28 mouse cellular contexts compared by ENCODE assay signal in the genomic region with DNA sequence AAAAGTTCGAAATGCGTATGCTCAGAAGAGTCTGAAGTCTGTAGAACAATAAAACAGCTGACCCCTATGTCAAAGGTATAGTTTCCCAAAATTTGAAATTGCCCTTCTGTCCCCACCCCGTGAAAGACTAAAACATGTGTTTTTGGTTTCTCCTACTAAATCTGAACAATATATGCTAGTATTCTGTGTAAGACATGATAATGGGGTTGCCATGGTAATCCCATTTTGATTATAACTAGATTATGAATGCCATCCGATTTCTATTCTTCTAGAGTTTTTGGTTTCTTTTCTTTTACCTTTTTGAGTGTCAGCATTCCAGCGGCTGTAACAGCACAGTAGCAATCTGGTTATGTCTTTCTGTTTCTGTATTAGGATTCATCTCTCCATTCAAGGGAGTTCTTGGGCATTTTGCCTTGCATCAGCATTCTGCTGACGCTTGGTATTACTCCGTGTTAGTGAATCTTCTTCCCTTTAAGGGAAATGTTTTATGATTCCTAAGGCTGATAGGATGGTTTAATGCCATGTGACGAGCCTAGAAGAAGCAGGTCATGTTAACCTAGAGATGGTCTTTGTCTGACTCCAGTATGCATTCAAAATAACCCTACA.
"Had no signal": no experiment of that assay in that cellular context is flagged by ENCODE, and none has a peak within 500 bp of the region (broad histone marks: within the 10 kb centered on the region; RNA-seq: fewer than 3 reads in every experiment).

No protein-coding gene starts in this region.

- H3K27ac ChIP-seq: heart, embryonic 10.5 days; hindbrain, embryonic 10.5 days; hindbrain, embryonic 12.5 days; hindbrain, embryonic 14.5 days; intestine, embryonic 15.5 days; layer of hippocampus, adult 2 months; left cerebral cortex, adult 2 months; limb, embryonic 10.5 days; limb, embryonic 12.5 days; liver, embryonic 13.5 days; liver, embryonic 15.5 days had no signal

- H3K4me2 ChIP-seq: heart, embryonic 12.5 days; hindbrain, embryonic 12.5 days; hindbrain, embryonic 14.5 days; intestine, embryonic 15.5 days; limb, embryonic 12.5 days; liver, embryonic 11.5 days; liver, embryonic 13.5 days; liver, embryonic 15.5 days had no signal

- H3K9ac ChIP-seq: heart, embryonic 12.5 days; hindbrain, embryonic 12.5 days; hindbrain, embryonic 14.5 days; intestine, embryonic 15.5 days; limb, embryonic 12.5 days; liver, embryonic 13.5 days; liver, embryonic 15.5 days; liver, postnatal 0 days had no signal

- H3K9me3 ChIP-seq: heart, embryonic 10.5 days; heart, embryonic 12.5 days; hindbrain, embryonic 10.5 days; hindbrain, embryonic 12.5 days; intestine, embryonic 15.5 days; limb, embryonic 10.5 days; limb, embryonic 12.5 days; liver, embryonic 13.5 days; liver, embryonic 15.5 days had no signal

- H3K4me1 ChIP-seq: heart, embryonic 10.5 days; heart, embryonic 12.5 days; hindbrain, embryonic 10.5 days; hindbrain, embryonic 12.5 days; intestine, embryonic 15.5 days; limb, embryonic 10.5 days; limb, embryonic 12.5 days; liver, embryonic 13.5 days; liver, embryonic 15.5 days had no signal

- H3K27me3 ChIP-seq: heart, embryonic 12.5 days; hindbrain, embryonic 12.5 days; intestine, embryonic 15.5 days; limb, embryonic 12.5 days; liver, embryonic 13.5 days; liver, embryonic 15.5 days had no signal

- H3K4me3 ChIP-seq: heart, embryonic 10.5 days; heart, embryonic 12.5 days; hindbrain, embryonic 10.5 days; hindbrain, embryonic 12.5 days; intestine, embryonic 15.5 days; layer of hippocampus, adult 2 months; left cerebral cortex, adult 2 months; limb, embryonic 10.5 days; limb, embryonic 12.5 days; liver, embryonic 13.5 days; liver, embryonic 15.5 days had no signal

- H3K36me3 ChIP-seq: heart, embryonic 10.5 days; heart, embryonic 12.5 days; hindbrain, embryonic 10.5 days; hindbrain, embryonic 12.5 days; intestine, embryonic 15.5 days; limb, embryonic 10.5 days; limb, embryonic 12.5 days; liver, embryonic 13.5 days; liver, embryonic 15.5 days had no signal

- ATAC-seq: hindbrain, embryonic 16.5 days; inflammation-experienced regulatory T-cells, adult 6 months; intestine, embryonic 15.5 days; intestine, postnatal 0 days; liver, postnatal 0 days had no signal

- DNase-seq: gastrocnemius, postnatal 10 days; gastrocnemius, postnatal 25 days; heart, adult 18-20 months; heart, postnatal 10 days; heart, postnatal 4 days; kidney, adult 18-20 months; kidney, adult 8-10 months; kidney, postnatal 10 days; kidney, postnatal 25 days; kidney, postnatal 4 days; liver; liver, embryonic 13.5 days; liver, postnatal 0 days had no signal
